Mouse (Mus musculus): ENCODE results near the gene Vim. TPM values are rescaled to one million over a fixed set of nuclear protein-coding genes. Genes with fewer than 3 reads are reported as not detected.

The Vim gene
- 89.6 TPM for polyA plus RNA-seq (2014; fragmentation: Illumina TruSeq; extraction: RNeasy Lipid Tissue Mini Kit (QIAGEN cat#74804); ENCODE audit: low read depth, low replicate concordance)

GRCm38 (mm10) chr2:13573408-13574065 lies at the start of gene Vim:
Gene Vim (plus strand): TSS chr2:13573927.

GRCm38 (mm10) chr2:13544193-13544824 lies 29.4 kb upstream of the Vim start, which contains the start of gene Trdmt1:
Gene Trdmt1 (minus strand): TSS chr2:13544668.

Other genes with a start within 250 kb of the Vim start
- gene Cubn, start 82.1 kb upstream of the Vim start, polyA plus RNA-seq (2014; fragmentation: Illumina TruSeq; extraction: RNeasy Lipid Tissue Mini Kit (QIAGEN cat#74804); ENCODE audit: low read depth, low replicate concordance) = 0.23 TPM
- gene Trdmt1, start 29.3 kb upstream of the Vim start, polyA plus RNA-seq (2014; fragmentation: Illumina TruSeq; extraction: RNeasy Lipid Tissue Mini Kit (QIAGEN cat#74804); ENCODE audit: low read depth, low replicate concordance) = 10.7 TPM
- 2.5 TPM for gene St8sia6, start 220.1 kb downstream of the Vim start, polyA plus RNA-seq (2014; fragmentation: Illumina TruSeq; extraction: RNeasy Lipid Tissue Mini Kit (QIAGEN cat#74804); ENCODE audit: low read depth, low replicate concordance)